Mouse (Mus musculus) forebrain, postnatal 0 days (tissue): ENCODE data around the gene Vangl2. TPM values are rescaled to one million over a fixed set of nuclear protein-coding genes. Genes with fewer than 3 reads are reported as not detected.

Source experiments
- ATAC-seq: fragments of 200-750 bp; cut with Nextera tagmentation; 2 replicates; pipeline ENCODE4 v1.8.0; 2017; ENCODE audit warnings: mild to moderate bottlenecking, moderate library complexity
- DNase-seq: peaks from one replicate; pipeline ENCODE4 v3.0.0-alpha.2; 2015
- H3K27ac ChIP-seq: fragments of 300-500 bp; sonication (generic); 2 replicates; pipeline ENCODE4 v1.5.1; 2014; ENCODE audit warnings: low read depth, mild to moderate bottlenecking, antibody characterized with exemption, low read length, moderate library complexity, mixed read lengths
- H3K27me3 ChIP-seq: fragments of 300-500 bp; sonication (generic); 2 replicates; pipeline ENCODE4 v1.6.1; 2014; ENCODE audit warnings: mild to moderate bottlenecking, low read length, mixed read lengths; ENCODE audit not compliant: insufficient read depth
- H3K36me3 ChIP-seq: fragments of 300-500 bp; sonication (generic); 2 replicates; pipeline ENCODE4 v1.6.1; 2014; ENCODE audit warnings: mild to moderate bottlenecking, moderate library complexity; ENCODE audit not compliant: insufficient read depth
- H3K4me1 ChIP-seq: fragments of 300-500 bp; sonication (generic); 2 replicates; pipeline ENCODE4 v1.6.1; 2014; ENCODE audit warnings: antibody characterized with exemption; ENCODE audit not compliant: insufficient read depth
- H3K4me2 ChIP-seq: fragments of 300-500 bp; sonication (generic); 2 replicates; pipeline ENCODE4 v1.6.1; 2014; ENCODE audit warnings: low read depth, mild to moderate bottlenecking, moderate library complexity
- H3K4me3 ChIP-seq: fragments of 300-500 bp; sonication (generic); 2 replicates; pipeline ENCODE4 v1.5.1; 2014; ENCODE audit warnings: low read depth, low read length, mixed read lengths
- H3K9ac ChIP-seq: fragments of 300-500 bp; sonication (generic); 2 replicates; pipeline ENCODE4 v1.6.1; 2014; ENCODE audit warnings: mild to moderate bottlenecking
- H3K9me3 ChIP-seq: fragments of 300-500 bp; sonication (generic); 2 replicates; pipeline ENCODE4 v1.6.1; 2016; ENCODE audit warnings: low read length
- CTCF ChIP-seq: sonication (generic); IDR thresholded peaks from 2 replicates; pipeline ENCODE4 v1.5.1; 2016; ENCODE audit warnings: antibody characterized with exemption, control low read depth, low read depth
- WGBS: fragments of 180-500 bp; shearing (Covaris S2); extraction: QIAGEN DNeasy Blood & Tissue Kit; methylation state at CpG from one replicate; pipeline ENCODE4 v1.1.7; 2014; 5-methylcytosine and 5-hydroxymethylcytosine counted together
- polyA plus RNA-seq: library from polyadenylated mRNA; unstranded; fragments of >200 nt; fragmentation: Nextera tagmentation; extraction: Ambion mirVana; gene quantifications from 2 replicates; pipeline ENCODE4 v1.2.1, GENCODE M21; 2015
- total RNA-seq: library from RNA; depleted of rRNA; stranded (reverse); fragments of >200 nt; gene quantifications from 2 replicates; pipeline ENCODE4 v1.2.3, GENCODE M21; 2014

The Vangl2 gene
- total and polyA plus RNA-seq, 2 experiments from 2014 or later = 37.3 to 63.4 TPM

- Histone ChIP-seq H3K9ac (peak overlapping the region; percentile 58), H3K27me3 (no peaks in the 10 kb centered on the region), H3K9me3 (no peaks in the 10 kb centered on the region), H3K4me2 (peak overlapping the region; percentile 78), H3K27ac (no peak overlapping the region), H3K36me3 (no peaks in the 10 kb centered on the region), H3K4me1 (peaks cover 3% of the 10 kb centered on the region; the same call in 1 of the 2 replicates), H3K4me3 (peak overlapping the region; percentile 41)
- TF ChIP-seq CTCF = no peak
- 6% methylated on average over 42 of the region's 42 CpGs for WGBS
- peak; percentile 58 for DNase-seq
- ATAC-seq = peak; percentile 65
These were observed 25.5 kb upstream of the Vangl2 start for GRCm38 (mm10) chr1:172053541-172054440.

- no peak overlapping the region for H3K27ac ChIP-seq
- no peaks in the 10 kb centered on the region for H3K27me3 ChIP-seq
- no peaks in the 10 kb centered on the region for H3K9me3 ChIP-seq
- ATAC-seq (no peak), DNase-seq (no peak)
- H3K4me1 ChIP-seq = peaks cover 3% of the 10 kb centered on the region; the same call in 1 of the 2 replicates
- no peak for TF ChIP-seq CTCF
- H3K9ac ChIP-seq = no peak overlapping the region
- H3K4me3 ChIP-seq = no peak overlapping the region
- H3K36me3 ChIP-seq = no peaks in the 10 kb centered on the region
- no peak overlapping the region for H3K4me2 ChIP-seq
- 31% methylated on average over 10 of the region's 10 CpGs for WGBS
These were observed 24.6 kb upstream of the Vangl2 start for GRCm38 (mm10) chr1:172052766-172053279.

- ATAC-seq (peak; percentile 17), DNase-seq (no peak)
- peaks cover 3% of the 10 kb centered on the region; the same call in 1 of the 2 replicates for H3K4me1 ChIP-seq
- H3K36me3 ChIP-seq = no peaks in the 10 kb centered on the region
- H3K9me3 ChIP-seq = no peaks in the 10 kb centered on the region
- no peak overlapping the region for H3K9ac ChIP-seq
- peak overlapping the region; percentile 11; the same call in 1 of the 2 replicates for H3K4me2 ChIP-seq
- 19% methylated on average over 13 of the region's 13 CpGs for WGBS
- H3K27me3 ChIP-seq = no peaks in the 10 kb centered on the region
- 0 out of 2 replicates have a peak overlapping the region, but pooled peaks have one; percentile 57 for H3K27ac ChIP-seq
- no peak for TF ChIP-seq CTCF
- no peak overlapping the region for H3K4me3 ChIP-seq
These were observed 21.0 kb upstream of the Vangl2 start for GRCm38 (mm10) chr1:172049131-172049782.

GRCm38 (mm10) chr1:172048241-172048734 is 20.0 kb upstream of the Vangl2 start:
- WGBS = 5% methylated on average over 6 of the region's 6 CpGs
- no peak overlapping the region for H3K4me3 ChIP-seq
- no peaks in the 10 kb centered on the region for H3K36me3 ChIP-seq
- no peak overlapping the region for H3K4me2 ChIP-seq
- no peak for TF ChIP-seq CTCF
- peak overlapping the region; percentile 57 for H3K27ac ChIP-seq
- H3K9ac ChIP-seq = peak overlapping the region; percentile 31; the same call in 1 of the 2 replicates
- H3K27me3 ChIP-seq = no peaks in the 10 kb centered on the region
- ATAC-seq (peak; percentile 70), DNase-seq (peak; percentile 50)
- no peaks in the 10 kb centered on the region for H3K4me1 ChIP-seq
- no peaks in the 10 kb centered on the region for H3K9me3 ChIP-seq

GRCm38 (mm10) chr1:172046938-172047337 is 18.7 kb upstream of the Vangl2 start:
- H3K27ac ChIP-seq = no peak overlapping the region
- WGBS = 12% methylated on average over 5 of the region's 5 CpGs
- peak; percentile 75 for ATAC-seq

GRCm38 (mm10) chr1:172046410-172046809 is 18.2 kb upstream of the Vangl2 start:
- TF ChIP-seq CTCF = no peak
- WGBS = 74% methylated on average over 8 of the region's 8 CpGs
- H3K4me1 ChIP-seq = no peaks in the 10 kb centered on the region
- H3K9ac ChIP-seq = no peak overlapping the region
- no peaks in the 10 kb centered on the region for H3K9me3 ChIP-seq
- no peak overlapping the region for H3K4me2 ChIP-seq
- DNase-seq = no peak
- H3K4me3 ChIP-seq = no peak overlapping the region
- H3K36me3 ChIP-seq = no peaks in the 10 kb centered on the region
- no peak for ATAC-seq
- H3K27ac ChIP-seq = no peak overlapping the region
- H3K27me3 ChIP-seq = no peaks in the 10 kb centered on the region

More at GRCm38 (mm10) chr1:172046938-172047337, 18.7 kb upstream of the Vangl2 start:
- H3K9me3 ChIP-seq = no peaks in the 10 kb centered on the region
- no peaks in the 10 kb centered on the region for H3K27me3 ChIP-seq
- no peak overlapping the region for H3K9ac ChIP-seq
- H3K4me1 ChIP-seq = no peaks in the 10 kb centered on the region
- H3K4me3 ChIP-seq = no peak overlapping the region
- no peaks in the 10 kb centered on the region for H3K36me3 ChIP-seq
- TF ChIP-seq CTCF = peak; percentile 90
- DNase-seq = peak; percentile 91
- H3K4me2 ChIP-seq = no peak overlapping the region
